Mouse (Mus musculus): ENCODE results near the gene Cyp27b1. TPM values are rescaled to one million over a fixed set of nuclear protein-coding genes. Genes with fewer than 3 reads are reported as not detected.

Gene Cyp27b1
- total RNA-seq, 4 experiments from 2014 or later, result 0.14 to 1.1 (median 0.48) TPM

DNA sequence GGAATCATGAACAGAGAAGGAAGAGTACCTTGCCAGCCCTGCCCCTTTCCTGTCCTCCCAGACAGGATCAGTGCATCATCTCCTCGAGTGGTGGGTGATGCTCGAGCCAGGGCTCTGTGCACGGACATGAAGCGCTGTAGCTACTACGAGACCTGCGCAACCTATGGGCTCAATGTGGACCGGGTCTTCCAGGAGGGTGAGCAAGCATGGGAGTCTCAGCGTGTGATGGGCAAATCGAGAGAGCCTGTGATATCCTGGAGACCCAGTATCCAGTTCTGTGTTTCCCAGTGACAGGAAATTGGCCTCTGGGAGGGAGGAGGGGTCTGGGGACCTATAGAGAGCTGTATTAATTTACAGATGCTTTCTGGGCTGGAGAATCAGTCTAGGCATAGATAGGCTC is 37.0 kb downstream of the Cyp27b1 start:
- no peak for DNase-seq (ENCODE audit: low spot score in 2 of 2)

DNA sequence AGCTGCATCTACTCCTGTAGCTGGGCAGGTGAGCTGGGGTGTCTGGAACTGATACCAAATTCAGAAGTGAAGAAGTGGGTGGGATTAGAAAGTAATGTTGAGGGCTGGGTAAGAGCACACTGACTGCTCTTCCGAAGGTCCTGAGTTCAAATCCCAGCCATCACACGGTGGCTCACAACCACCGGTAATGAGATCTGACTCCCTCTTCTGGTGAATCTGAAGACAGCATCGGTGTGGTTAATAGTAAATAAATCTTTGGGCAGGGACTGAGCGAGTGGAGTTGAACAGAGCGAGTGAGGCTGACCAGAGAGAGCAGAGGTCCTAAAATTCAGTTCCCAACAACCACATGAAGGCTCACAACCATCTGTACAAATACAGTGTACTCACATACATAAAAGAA is 37.6 kb downstream of the Cyp27b1 start:
- no peak for DNase-seq (ENCODE audit: low spot score in 2 of 2)

DNA sequence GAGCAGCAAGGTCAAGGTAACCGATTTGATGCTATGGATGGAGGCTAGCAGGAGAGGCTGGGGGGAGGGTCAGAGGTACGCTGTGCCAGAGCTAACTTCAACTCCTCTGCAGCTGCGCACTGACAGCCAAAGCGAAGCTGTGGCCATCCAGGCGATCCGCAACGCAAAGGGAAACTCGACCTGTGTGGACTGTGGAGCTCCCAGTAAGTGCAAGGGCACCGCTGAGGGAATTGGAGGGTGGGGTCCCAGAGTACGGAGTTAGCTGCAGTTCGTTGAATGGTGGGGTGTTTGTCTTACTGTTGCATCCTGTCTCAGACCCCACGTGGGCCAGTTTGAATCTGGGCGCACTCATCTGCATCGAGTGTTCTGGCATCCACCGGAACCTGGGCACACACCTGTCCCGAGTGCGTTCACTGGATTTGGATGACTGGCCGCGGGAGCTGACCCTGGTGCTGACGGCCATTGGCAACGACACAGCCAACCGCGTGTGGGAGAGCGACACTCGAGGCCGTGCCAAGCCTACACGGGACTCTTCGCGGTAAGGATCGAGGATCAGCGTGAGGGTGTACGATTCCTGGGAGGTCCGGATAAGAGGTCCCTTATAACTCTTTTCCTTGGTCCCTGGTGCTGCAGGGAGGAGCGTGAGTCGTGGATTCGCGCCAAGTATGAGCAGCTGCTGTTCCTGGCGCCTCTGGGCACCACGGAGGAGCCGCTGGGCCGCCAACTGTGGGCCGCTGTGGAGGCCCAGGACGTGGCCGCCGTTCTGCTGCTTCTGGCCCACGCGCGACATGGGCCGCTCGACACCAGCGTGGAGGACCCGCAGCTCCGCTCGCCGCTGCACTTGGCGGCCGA is 42.7 kb downstream of the Cyp27b1 start:
- DNase-seq (ENCODE audit: low spot score in 2 of 2), result no peak

DNA sequence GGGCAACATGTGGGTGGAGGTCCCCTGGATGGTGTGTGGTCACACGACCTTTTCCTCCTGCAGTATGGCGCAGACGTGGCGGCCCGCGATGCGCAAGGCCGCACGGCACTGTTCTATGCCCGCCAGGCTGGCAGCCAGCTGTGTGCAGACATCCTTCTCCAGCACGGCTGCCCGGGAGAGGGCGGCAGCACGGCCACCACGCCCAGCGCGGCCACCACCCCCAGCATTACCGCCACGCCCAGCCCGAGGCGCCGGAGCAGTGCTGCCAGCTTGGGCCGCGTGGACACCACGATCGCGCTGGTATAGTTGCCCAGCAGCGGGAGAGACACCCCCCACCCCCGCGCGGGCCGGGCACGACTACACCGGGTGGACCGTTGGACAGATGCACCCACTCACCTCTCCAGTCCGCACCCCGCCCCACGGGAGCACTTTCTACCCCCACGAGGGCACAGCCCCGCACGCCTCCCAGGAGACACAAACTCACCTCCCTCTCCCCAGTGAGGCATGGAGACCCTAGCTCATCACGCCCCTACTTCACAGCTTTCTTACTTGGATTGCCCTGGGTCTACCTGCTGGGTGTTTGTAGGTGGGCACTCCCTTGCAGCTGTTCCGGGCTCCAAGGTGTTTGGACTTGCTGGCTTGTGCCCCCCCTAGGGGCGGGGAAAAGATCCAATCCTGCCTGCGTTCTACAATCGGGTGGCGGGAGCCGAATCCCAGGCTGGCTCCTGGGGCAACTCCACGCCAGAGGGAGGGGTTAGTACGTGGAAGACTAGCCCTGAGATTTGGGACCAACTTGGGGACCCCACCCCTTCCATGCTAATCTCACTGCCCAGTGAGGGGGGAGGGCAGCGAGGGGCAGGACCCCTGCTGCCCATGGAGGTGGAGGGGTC is 43.7 kb downstream of the Cyp27b1 start:
- DNase-seq (ENCODE audit: low spot score in 2 of 2), result no peak

DNA sequence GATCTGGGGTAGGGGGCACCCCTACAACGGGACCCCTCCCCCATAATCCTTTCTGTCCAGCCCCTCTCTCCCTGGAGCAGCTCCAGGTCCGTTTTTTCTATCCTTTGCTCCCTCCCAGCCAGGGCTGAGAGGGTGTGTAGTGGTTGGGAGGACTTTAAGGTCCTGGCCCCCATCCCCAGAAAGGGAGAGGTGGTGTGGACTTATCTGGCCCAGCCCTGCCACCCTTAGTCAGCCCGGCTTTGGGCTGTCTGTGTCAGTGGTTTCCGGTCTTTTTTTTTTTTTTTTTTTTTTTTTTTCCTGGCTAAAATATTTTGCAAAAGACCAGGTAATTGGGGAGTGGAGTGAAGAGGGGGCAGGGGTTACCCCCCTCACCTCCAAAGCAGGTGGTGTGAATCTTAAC is 44.7 kb downstream of the Cyp27b1 start:
- no peak for DNase-seq (ENCODE audit: low spot score in 2 of 2)

DNA sequence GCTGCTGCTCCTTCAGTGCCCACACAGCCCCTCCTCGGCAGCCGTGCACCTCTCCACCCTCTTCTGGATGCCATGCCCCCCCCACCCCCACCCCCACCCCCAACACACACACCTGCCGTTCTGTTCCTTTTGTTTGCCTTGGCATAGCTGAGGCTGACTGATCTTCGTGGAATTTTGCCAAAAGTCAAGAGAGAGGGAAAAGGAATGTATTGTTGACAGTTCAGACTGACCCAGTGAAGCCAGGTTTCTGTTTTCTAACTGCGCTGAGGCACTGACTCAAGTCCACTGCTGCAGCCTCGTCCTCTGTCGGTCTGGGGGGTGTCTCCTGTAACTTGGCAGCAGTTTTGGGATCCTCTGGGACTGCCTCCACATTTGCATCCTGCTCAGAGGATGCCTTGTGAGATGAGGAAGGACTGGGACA is 46.3 kb downstream of the Cyp27b1 start:
- DNase-seq (ENCODE audit: low spot score in 2 of 2), result no peak

DNA sequence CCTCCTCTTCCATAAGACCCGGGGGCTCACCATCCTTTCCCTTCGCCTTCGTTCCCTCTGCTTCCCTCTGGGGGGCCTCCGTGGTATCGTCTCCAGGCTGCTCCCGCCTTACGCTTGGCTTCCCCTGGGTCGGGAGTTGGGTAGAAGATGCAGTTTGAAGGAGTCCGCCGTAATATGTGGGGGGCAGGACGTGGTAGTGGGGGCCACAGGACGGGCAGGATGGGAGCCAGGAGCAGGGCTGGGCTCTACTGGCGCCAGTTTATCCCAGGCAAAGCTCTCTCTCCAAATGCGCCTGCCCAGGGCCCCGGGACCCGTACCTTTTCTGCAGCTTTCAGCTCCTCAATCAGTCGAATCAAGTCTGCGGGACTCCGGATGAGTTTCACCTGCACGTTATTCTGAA is 50.5 kb downstream of the Cyp27b1 start:
- DNase-seq (ENCODE audit: low spot score in 2 of 2), result no peak

DNA sequence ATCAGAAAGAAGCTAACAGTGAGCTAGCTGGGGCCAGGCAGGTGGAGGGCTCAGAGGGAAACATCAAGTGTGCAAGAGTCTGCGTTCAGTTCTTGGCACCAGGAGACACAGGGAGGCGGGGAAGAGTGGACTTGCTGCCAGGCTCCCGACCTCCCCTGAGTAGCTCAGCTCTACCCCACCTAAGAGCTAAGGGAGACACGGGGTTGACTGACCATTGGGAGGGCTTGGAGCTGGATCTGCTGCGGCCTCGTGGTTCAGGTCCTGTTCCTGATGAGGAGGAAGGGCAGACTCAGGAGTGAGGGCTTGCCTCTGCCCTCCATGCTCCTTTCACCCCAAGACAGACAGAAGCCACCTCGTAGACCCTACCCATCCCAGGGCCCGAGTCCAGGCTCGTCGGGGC is 51.1 kb downstream of the Cyp27b1 start:
- no peak for DNase-seq (ENCODE audit: low spot score in 2 of 2)

DNA sequence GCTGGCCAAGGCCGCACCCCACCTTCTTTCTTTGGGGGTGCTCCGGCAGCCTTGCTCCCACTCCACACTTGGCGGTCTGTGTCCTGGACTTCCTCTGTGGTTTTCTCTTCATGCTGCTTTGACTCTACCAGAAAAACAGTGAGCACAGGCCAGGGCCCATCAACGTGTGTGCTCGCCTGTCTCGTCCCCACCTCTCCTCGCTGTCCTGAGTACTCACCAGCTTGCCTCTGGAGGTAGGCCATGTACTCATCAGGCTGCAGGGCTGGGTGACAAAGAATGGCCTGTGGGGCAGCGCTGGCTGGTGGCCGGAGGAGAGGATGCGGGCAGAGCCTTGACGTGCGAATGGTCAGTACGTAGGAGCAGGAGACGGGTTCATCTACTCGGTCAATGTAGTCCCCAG is 51.8 kb downstream of the Cyp27b1 start:
- no peak for DNase-seq (ENCODE audit: low spot score in 2 of 2)

DNA sequence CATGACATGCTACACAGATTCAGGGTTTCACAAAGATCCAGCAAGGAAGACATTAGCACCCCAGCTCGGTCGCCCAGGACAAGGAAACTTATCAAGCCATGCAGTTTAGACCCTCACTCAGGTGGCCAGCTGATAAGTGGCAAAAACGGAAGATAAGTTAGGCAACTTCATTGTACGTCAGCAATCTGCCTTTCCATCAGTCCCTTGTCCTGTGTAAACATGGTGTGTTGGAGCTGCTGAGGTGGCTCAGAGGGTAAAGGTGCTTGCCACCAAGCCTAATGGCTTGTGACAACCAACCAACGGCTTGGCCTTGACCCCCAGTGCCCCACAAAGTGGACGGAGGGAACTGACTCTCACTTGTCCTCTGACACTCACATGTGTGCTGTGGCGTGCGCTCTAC is 52.4 kb downstream of the Cyp27b1 start:
- DNase-seq (ENCODE audit: low spot score in 2 of 2), result no peak

DNA sequence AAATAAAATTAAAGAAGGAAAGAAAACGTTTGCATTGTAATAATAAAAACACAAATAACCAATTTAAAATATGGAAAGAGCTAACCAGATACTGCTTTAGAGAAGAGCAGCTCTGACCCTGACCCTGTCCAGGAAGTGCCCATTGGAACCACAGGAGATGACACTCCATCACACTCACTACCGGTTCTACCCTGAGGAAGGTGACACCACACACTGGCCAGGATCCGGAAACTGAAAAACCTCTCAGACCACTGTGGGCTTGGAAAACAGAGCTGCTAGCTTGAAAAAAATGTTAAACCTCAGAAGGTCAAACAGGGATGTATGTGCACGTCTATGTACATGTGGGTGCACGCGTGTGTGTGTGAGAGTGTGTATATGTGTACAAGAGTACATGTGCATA is 53.1 kb downstream of the Cyp27b1 start:
- DNase-seq (ENCODE audit: low spot score in 2 of 2), result no peak

Small RNA genes lying within 50 kb of the gene (microRNA-seq; reads per million reads assigned to microRNA genes)
- 0 reads per million in 2 experiments for gene Mir546

Other genes with a start within 250 kb of the Cyp27b1 start
- gene Atp23, start 146.9 kb upstream of the Cyp27b1 start, total RNA-seq (2022), result 10 to 100 TPM in 3 of 4 experiments, 1 to 10 TPM in 1; 7.5 to 11.2 (median 10.5) TPM
- 100 to 1,000 TPM; 104 to 120 (median 111) TPM for gene Ctdsp2, start 69.5 kb upstream of the Cyp27b1 start, total RNA-seq (2022)
- gene Avil, start 47.5 kb upstream of the Cyp27b1 start, total RNA-seq (2022), result under 1 TPM; 0.11 to 0.39 (median 0.18) TPM
- gene Tsfm, start 17.4 kb upstream of the Cyp27b1 start, total RNA-seq (2022), result 10 to 100 TPM; 24.5 to 31.8 (median 27.5) TPM
- 10 to 100 TPM; 13.1 to 16.0 (median 14.5) TPM for gene Mettl1, start 6.8 kb upstream of the Cyp27b1 start, total RNA-seq (2022)
- under 1 TPM in 3 of 4 experiments, not detected in 1; 0.23 to 0.33 (median 0.31) TPM for gene Eef1akmt3, start 6.7 kb upstream of the Cyp27b1 start, total RNA-seq (2022)
- gene March9, start 11.9 kb downstream of the Cyp27b1 start, total RNA-seq (2022), result 10 to 100 TPM; 14.8 to 21.9 (median 20.4) TPM
- gene Cdk4, start 15.3 kb downstream of the Cyp27b1 start, total RNA-seq (2022), result 10 to 100 TPM; 84.1 to 95.2 (median 91.1) TPM
- gene Tspan31, start 22.0 kb downstream of the Cyp27b1 start, total RNA-seq (2022), result 10 to 100 TPM; 62.9 to 68.4 (median 66.1) TPM
- gene Agap2, start 27.0 kb downstream of the Cyp27b1 start, total RNA-seq (2022), result 100 to 1,000 TPM; 657 to 727 (median 692) TPM
- gene Os9, start 72.9 kb downstream of the Cyp27b1 start, total RNA-seq (2022), result 100 to 1,000 TPM in 2 of 4 experiments, 10 to 100 TPM in 2; 98.1 to 120 (median 109) TPM
- 100 to 1,000 TPM; 113 to 123 (median 113) TPM for gene B4galnt1, start 117.0 kb downstream of the Cyp27b1 start, total RNA-seq (2022)
- gene Slc26a10, start 132.4 kb downstream of the Cyp27b1 start, total RNA-seq (2022), result 10 to 100 TPM; 12.2 to 17.5 (median 14.4) TPM
- gene Arhgef25, start 141.8 kb downstream of the Cyp27b1 start, total RNA-seq (2022), result 100 to 1,000 TPM; 310 to 386 (median 350) TPM
- gene Dtx3, start 147.5 kb downstream of the Cyp27b1 start, total RNA-seq (2022), result 100 to 1,000 TPM; 214 to 267 (median 229) TPM
- gene Pip4k2c, start 163.3 kb downstream of the Cyp27b1 start, total RNA-seq (2022), result 100 to 1,000 TPM in 1 of 4 experiments, 10 to 100 TPM in 3; 95.0 to 107 (median 98.9) TPM
- 100 to 1,000 TPM; 807 to 850 (median 831) TPM for gene Kif5a, start 215.1 kb downstream of the Cyp27b1 start, total RNA-seq (2022)
- gene Dctn2, start 218.1 kb downstream of the Cyp27b1 start, total RNA-seq (2022), result 100 to 1,000 TPM; 260 to 271 (median 262) TPM
- 10 to 100 TPM; 56.3 to 61.6 (median 56.8) TPM for gene Mbd6, start 240.8 kb downstream of the Cyp27b1 start, total RNA-seq (2022)

Measured in layer of hippocampus, adult 8-10 months (tissue).